Mouse (Mus musculus) C2C12 (cell line): ENCODE measurements at regions not wholly inside any gene's neighbourhood (a gene's known extent, or its start where the extent isn't known, plus 50 kb on each side); places are given as distances from the start of the nearest gene placed in this dataset.

Source experiments
- H3K27me3 ChIP-seq: one replicate; pipeline ENCODE4 v1.6.1; 2011; ENCODE audit not compliant: control insufficient read depth, insufficient read depth, insufficient read length
- H3K36me3 ChIP-seq: one replicate; pipeline ENCODE4 v1.6.1; 2011; ENCODE audit not compliant: control insufficient read depth, insufficient read depth
- H3K4me3 ChIP-seq: one replicate; pipeline ENCODE4 v1.5.1; 2011; ENCODE audit warnings: mild to moderate bottlenecking, control low read depth; ENCODE audit not compliant: poor library complexity, insufficient read depth, severe bottlenecking
- H3K79me2 ChIP-seq: one replicate; pipeline ENCODE4 v1.6.1; 2011; ENCODE audit not compliant: control insufficient read depth, insufficient read depth
- H3K79me3 ChIP-seq: one replicate; pipeline ENCODE4 v1.6.1; 2011; ENCODE audit warnings: low read depth, control low read depth
- H3ac ChIP-seq: one replicate; pipeline ENCODE3; 2011; ENCODE audit warnings: low read depth; ENCODE audit not compliant: control insufficient read depth, insufficient read length
- CEBPB ChIP-seq: IDR thresholded peaks from one replicate; pipeline ENCODE4 v1.6.1; 2011; ENCODE audit warnings: low read depth, mild to moderate bottlenecking, control low read depth, moderate library complexity
- CTCF ChIP-seq: IDR thresholded peaks from one replicate; pipeline ENCODE4 v1.5.1; 2011; ENCODE audit not compliant: control insufficient read depth, insufficient read depth, insufficient read length
- FOSL1 ChIP-seq: IDR thresholded peaks from one replicate; pipeline ENCODE4 v1.8.0; 2011; ENCODE audit warnings: mild to moderate bottlenecking, low read length; ENCODE audit not compliant: poor library complexity, insufficient read depth, severe bottlenecking
- MAX ChIP-seq: IDR thresholded peaks from one replicate; pipeline ENCODE4 v1.6.1; 2011; ENCODE audit warnings: mild to moderate bottlenecking, control low read depth
- MYOD1 ChIP-seq: IDR thresholded peaks from one replicate; pipeline ENCODE4 v1.6.1; 2011; ENCODE audit warnings: low read depth; ENCODE audit not compliant: control insufficient read depth, insufficient read length
- MYOG ChIP-seq: IDR thresholded peaks from one replicate; pipeline ENCODE4 v1.6.1; 2011; ENCODE audit not compliant: control insufficient read depth, insufficient read length; ENCODE audit errors: extremely low read depth
- USF1 ChIP-seq: IDR thresholded peaks from one replicate; pipeline ENCODE4 v1.6.1; 2011; ENCODE audit warnings: low read depth, mild to moderate bottlenecking, control low read depth, moderate library complexity

DNA sequence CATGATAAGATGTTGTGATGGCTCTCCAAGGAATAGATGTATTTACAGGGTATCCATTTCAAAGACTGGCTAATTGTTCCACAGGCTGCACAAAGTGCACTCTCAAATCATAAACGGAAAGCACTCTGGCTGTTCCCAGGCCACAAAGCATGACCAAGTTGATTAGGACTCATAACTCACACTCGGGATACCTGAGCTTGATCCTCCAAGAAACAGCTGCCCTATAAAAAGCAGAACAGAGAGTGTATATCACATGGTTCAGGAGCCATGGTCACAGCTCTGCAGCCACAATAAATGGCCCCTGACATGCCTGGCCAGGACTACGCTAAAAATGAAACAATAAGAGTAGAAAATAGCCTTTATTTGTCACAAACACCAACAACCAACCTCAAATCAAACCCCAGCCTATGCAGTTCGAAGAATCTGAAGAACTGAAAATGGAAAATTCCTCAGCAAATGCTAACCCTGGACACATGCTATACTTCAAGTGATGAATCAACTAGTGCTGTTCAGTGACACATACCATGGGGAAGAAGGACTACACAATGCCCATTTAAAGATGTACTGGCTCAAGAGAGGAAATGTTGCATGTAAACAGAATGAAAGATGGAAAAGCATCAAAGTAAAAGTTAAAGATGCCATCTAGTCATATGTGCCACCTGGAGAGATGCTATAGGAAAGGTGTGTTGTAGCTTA is 473.5 kb downstream of the Gsdmc2 start:
- H3K79me3 ChIP-seq: no peaks in the 10 kb centered on the region
- H3K79me2 ChIP-seq: no peaks in the 10 kb centered on the region
- no peak overlapping the region for H3K4me3 ChIP-seq
- no peak overlapping the region for H3ac ChIP-seq
- no peaks in the 10 kb centered on the region for H3K36me3 ChIP-seq
- TF ChIP-seq CEBPB (no peak), CTCF (no peak), MYOD1 (no peak), FOSL1 (no peak), MAX (no peak)
- no peaks in the 10 kb centered on the region for H3K27me3 ChIP-seq

DNA sequence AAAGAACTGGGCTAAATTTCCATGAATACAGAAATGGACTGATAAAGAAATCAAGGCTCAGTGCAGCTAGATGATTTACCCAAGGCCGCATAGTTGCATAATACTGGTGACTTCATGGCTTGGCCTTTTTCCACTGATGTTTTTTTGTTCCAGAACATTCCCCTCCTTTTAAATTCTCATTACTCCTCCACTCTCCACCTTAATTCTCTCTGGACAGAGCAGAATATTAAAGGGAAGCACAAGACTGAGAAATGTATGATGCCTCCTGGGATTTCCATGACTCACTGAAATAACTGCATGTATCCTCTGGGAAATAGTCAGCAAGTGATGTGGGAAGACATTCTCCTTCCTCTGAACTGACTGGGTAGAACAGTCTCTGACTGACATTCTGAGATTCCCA is 480.5 kb downstream of the Gsdmc2 start:
- no peak overlapping the region for H3ac ChIP-seq
- no peak overlapping the region for H3K4me3 ChIP-seq
- H3K36me3 ChIP-seq: no peaks in the 10 kb centered on the region
- H3K27me3 ChIP-seq: no peaks in the 10 kb centered on the region
- H3K79me3 ChIP-seq: no peaks in the 10 kb centered on the region
- TF ChIP-seq MYOG: no peak
- TF ChIP-seq FOSL1: peak; percentile 35
- peak; percentile 94 for TF ChIP-seq CEBPB
- H3K79me2 ChIP-seq: no peaks in the 10 kb centered on the region

DNA sequence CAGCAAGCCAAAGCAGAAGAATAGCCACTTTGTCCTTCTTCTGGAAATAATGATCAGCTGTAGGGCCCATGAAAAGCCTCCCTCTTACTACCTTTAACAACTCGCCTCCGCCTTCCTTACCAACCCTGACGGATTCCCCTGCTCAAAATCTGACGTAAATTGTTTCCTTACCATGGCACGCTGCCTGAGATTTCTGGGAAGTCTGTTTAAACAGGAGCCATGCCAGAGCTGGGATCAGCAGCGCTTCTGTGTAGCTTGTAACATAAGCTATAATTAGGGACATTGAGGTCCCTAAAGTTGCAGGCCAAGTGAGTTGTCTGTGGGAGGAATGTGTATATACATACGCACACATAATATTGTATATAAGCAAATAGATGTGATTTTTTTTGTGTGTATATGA is 484.6 kb downstream of the Gsdmc2 start:
- Histone ChIP-seq H3K4me3 (no peak overlapping the region), H3K36me3 (no peaks in the 10 kb centered on the region), H3ac (no peak overlapping the region), H3K79me2 (no peaks in the 10 kb centered on the region), H3K79me3 (no peaks in the 10 kb centered on the region), H3K27me3 (no peaks in the 10 kb centered on the region)
- TF ChIP-seq CTCF (no peak), MYOG (no peak), USF1 (no peak), FOSL1 (no peak), MYOD1 (no peak), CEBPB (no peak), MAX (no peak)

DNA sequence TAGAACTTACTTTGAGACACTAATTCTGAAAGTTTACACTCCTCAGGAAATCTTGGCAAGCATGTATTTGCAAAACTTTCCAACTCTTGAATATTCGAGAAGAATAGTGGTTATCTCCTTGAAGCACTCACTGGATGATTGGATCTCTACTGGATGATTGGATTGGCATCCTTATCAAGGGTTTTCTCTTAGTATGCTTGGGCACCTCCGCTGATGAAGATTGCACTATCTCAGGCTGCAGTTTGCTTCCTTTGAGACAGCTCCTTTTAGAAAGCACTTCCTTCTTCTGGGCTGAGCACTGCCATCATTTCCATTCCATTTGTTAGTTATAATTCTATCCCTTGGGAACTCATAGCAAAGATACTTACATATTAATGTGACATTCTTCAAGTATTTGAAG is 503.2 kb downstream of the Gsdmc2 start:
- TF ChIP-seq FOSL1: no peak
- no peak for TF ChIP-seq USF1
- TF ChIP-seq MYOG: no peak
- TF ChIP-seq MYOD1: no peak
- TF ChIP-seq MAX: no peak
- no peak for TF ChIP-seq CTCF
- no peak for TF ChIP-seq CEBPB
- Histone ChIP-seq H3K79me2 (no peaks in the 10 kb centered on the region), H3K4me3 (no peak overlapping the region), H3K27me3 (no peaks in the 10 kb centered on the region), H3K36me3 (no peaks in the 10 kb centered on the region), H3ac (no peak overlapping the region), H3K79me3 (no peaks in the 10 kb centered on the region)

DNA sequence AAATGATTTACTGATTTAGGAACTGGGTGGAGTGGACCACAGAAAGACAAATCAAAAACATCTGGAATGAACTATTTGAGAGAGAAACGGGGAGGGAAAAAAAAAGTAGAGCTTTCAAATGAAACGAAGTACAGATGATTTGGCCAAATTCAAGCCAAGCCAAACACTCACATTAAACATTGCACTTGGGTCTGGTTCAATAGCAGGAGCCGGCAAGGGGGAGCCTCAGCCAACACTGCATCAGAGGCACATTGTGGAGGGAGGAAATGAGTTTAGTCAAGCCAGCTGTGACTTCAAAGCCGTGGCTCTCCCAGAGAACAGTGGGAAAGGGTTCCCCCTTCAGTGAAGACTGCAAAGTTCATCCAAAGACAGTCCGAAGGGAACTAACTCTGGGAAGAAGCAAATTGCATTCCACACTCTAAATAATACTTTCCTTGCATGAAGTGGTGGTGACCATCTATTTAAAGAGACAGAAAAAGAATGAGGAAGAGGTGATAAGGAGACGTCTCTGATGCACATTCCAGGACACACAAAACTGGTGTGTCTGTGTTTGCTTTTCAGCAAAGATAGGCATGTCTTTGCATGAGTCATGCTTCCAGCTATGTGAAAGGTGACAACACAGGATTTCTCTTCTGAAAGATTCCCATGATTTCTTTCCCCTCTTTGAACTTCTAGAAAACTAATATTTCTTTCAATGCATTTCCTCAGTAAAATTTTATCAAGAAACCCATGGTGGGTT is 504.5 kb downstream of the Gsdmc2 start:
- no peaks in the 10 kb centered on the region for H3K79me3 ChIP-seq
- no peaks in the 10 kb centered on the region for H3K79me2 ChIP-seq
- H3ac ChIP-seq: no peak overlapping the region
- H3K4me3 ChIP-seq: no peak overlapping the region
- TF ChIP-seq CTCF: no peak
- TF ChIP-seq MYOD1: no peak
- no peak for TF ChIP-seq MYOG
- peak; percentile 11 for TF ChIP-seq FOSL1
- TF ChIP-seq CEBPB: no peak
- TF ChIP-seq USF1: no peak
- no peaks in the 10 kb centered on the region for H3K27me3 ChIP-seq
- H3K36me3 ChIP-seq: no peaks in the 10 kb centered on the region

DNA sequence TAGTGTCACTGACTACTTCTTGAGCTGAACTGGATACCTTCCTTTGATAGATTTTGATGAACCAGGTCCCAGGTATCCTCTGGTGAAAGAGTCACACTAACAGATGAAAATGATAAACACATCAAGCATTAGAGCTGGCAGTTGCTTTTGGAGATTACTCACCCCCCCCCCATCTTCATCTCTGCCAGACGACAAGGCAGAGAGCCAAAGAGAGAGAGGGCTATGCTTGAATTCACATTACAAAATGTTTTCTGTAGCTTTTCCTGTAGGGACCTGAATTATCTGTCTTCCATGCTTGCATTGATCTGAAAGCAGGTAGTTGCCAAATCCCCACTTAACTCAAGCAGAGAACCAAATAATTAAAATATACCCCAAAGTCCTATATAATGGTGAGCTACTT is 525.3 kb downstream of the Gsdmc2 start:
- no peaks in the 10 kb centered on the region for H3K79me2 ChIP-seq
- no peak overlapping the region for H3K4me3 ChIP-seq
- H3K36me3 ChIP-seq: no peaks in the 10 kb centered on the region
- no peak overlapping the region for H3ac ChIP-seq
- H3K27me3 ChIP-seq: no peaks in the 10 kb centered on the region
- TF ChIP-seq FOSL1 (no peak), CEBPB (no peak)
- H3K79me3 ChIP-seq: no peaks in the 10 kb centered on the region
